Mouse (Mus musculus) ZHBTc4 (cell line): Measurements from ENCODE around the gene Exosc5.

ENCODE experiments used
- DNase-seq: peaks from one replicate; pipeline ENCODE4 v3.0.0-alpha.2; 2011; ENCODE audit warnings: low read depth, low spot score

Gene Exosc5

DNA sequence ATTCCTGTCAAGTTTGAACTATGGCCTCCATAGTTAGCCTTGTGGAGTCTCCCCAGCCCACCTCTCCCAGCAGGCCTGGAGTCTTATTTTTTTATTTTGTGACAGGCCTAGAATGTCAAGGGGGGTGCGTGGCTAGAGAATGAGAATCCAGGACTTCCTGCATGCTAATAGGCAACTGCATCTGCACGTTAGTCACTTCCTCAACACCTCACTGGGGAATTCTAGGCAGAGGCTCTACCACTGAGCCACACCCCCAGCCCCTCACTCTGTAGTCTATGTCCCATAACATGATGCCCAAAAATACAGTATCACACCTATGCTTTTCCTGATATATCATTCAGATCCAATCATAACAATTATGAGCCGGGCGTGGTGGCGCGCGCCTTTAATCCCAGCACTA lies 18.0 kb downstream of the Exosc5 start:
- DNase-seq: no peak

DNA sequence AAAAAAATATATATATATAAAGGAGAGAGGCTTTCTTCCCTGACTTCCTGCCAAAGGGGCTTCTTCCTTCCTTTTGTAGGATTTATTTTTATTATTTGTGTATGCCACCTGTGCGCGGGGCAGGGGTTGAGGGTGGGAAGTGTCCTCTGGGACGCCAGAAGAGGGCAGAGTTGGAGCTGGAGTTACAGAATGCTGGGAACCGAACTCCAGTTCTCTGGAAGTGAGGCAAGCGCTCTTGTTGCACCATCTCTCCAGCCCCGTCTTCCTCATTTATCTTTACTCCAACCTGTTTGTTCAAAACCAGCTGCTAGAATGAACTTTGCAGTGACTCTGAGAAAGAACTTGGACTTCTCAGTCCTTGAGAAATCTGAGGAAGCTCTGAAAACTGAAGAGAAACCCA lies 21.0 kb downstream of the Exosc5 start:
- DNase-seq: no peak

DNA sequence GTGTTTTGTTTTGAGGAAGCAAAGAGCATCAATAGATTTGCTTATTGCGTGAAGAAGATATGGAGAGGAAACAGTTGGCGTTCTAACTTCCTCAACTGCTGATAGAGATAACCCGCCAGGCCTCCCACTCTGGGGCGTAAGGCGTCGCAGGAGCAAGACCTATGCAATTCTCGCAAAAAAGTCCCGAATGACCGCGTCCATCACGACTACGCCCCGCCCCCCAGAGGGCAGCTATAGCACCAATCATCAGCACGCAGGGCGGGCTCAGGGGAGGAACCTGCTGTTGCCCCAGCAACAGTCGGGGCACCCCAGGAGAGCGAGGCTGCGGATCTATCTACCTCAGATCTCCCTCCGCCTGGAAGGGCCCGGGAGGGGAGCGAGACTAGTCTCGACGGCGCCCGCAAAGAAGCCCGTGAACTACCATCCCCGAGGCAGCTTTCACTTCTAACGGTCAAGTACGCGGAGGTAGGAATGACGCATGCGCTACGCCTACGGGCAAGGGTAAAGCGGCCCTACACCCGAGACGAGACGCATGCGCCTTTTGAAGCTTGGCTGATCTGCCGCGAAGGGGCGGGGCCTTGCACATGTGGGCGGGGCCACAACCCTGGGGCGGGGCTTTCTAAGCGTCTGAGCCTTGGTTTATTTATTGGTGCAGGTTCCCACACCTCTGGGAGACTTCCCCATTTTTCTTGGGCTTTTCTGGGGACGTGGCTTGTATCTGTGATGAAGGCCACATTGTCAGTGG lies 21.7 kb downstream of the Exosc5 start, which contains the start of gene B9d2:
TSS of gene B9d2 (plus strand) at position 267 of the 745 bp plus-strand sequence.
- DNase-seq: peak; percentile 98

DNA sequence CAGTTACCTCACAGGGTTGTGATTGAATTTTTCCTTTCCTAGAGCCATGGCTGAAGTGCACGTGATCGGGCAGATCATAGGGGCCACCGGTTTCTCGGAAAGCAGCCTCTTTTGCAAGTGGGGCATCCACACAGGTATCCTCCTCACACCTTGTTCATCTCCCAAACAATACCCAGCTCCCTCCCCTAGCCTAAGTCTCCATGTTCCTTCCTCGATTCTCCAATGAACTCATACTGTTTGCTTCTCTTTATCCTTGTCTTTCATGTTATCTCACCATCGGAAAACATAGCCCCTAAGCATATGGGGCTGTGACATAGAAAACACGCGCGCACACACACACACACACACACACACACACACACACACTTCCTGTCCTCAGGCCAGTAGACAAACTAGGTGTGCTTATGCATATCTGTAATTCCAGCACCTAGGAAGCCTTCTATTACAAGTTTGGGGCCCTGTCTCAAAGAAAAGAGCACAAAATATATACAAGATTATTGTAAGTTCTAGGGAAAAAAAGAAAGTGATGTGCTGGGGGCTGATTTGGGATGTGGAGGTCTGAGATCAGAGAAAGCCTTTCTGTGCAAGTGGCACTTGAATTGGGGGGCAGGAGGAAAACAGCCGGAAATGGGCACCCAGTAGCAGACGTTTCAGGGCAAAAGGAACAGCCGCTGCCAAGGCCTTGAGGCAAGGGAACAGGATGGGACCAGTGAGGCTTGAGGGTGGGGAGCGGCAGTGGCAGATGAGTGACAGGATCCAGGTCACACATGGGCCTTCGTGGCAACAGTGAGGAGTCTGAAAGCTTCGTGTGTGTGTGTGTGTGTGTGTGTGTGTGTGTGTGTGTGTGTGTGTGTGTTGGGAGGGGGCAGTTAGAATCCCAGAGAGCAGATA lies 22.6 kb downstream of the Exosc5 start:
- DNase-seq: no peak

DNA sequence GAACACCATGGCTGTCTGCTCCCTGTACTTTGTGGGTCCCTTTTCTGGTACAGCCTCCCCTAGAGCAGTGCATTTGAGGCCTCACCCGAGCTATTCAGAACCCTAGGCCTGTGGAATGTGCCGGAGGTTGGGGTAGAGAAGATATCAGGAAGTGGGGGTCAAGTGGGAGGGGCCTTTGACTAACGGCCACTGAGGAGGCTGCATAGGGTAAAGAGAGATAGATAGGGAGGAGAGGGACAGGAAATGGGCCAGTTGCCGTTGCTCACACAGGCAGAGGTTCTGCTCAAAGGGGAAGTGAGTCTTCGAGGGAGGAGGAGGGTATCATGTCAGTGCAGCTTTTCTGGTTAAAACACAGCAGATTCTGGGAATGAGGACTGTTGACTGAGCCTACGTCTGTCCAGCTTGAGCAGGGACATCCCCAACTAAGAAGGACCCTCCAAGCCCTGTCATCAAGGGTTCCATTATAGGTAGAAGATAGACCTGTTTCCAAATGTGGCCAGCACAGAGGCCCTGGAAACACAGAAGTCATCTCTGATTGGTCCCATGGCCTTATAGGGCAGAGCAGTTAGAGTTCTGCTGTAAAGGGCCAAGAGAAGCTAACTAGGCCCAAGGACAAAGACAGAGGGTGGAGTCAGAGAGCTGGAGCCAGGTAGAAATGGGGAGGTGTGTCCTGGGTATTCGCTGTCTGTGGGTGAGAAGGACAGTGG lies 24.7 kb downstream of the Exosc5 start:
- DNase-seq: no peak

DNA sequence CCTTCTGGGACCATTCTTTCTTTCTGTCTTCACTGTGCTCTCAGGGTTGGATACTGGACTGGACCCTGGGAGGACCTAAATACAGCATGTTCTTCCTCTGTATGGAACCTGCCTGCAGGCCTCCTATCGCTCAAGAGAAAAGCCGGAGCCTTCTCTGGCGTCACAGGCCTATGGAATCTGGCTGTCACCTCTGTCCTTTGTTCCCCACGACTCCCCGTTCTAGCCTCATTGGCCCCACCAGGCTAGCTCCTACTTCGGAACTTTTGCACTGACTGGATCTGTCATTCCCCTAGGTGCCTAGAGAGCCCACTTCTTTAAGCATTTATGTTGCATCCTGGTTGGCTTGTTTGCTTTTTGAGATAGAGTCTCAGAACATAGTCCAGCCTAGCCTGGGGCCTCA lies 25.7 kb downstream of the Exosc5 start:
- DNase-seq: no peak

DNA sequence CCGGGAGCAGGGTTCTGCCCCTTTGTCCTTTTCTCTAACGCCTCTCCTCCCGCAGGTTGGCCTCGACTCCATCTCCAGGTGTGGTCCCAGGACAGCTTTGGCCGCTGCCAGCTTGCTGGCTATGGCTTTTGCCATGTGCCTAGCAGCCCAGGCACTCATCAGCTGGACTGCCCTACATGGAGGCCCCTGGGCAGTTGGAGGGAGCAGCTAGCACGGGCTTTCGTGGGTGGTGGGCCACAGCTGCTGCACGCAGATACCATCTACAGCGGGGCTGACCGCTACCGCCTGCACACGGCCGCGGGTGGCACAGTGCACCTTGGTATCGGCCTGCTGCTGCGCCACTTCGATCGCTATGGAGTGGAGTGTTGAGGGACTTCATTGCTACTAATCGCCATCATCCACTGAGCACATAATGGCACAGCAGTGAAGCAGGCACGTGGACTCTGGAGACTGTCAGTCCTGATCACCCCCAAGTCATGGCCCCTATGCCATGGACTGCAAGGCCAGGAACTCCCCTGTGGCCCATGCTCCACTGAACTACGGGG lies 27.0 kb downstream of the Exosc5 start:
- no peak for DNase-seq

DNA sequence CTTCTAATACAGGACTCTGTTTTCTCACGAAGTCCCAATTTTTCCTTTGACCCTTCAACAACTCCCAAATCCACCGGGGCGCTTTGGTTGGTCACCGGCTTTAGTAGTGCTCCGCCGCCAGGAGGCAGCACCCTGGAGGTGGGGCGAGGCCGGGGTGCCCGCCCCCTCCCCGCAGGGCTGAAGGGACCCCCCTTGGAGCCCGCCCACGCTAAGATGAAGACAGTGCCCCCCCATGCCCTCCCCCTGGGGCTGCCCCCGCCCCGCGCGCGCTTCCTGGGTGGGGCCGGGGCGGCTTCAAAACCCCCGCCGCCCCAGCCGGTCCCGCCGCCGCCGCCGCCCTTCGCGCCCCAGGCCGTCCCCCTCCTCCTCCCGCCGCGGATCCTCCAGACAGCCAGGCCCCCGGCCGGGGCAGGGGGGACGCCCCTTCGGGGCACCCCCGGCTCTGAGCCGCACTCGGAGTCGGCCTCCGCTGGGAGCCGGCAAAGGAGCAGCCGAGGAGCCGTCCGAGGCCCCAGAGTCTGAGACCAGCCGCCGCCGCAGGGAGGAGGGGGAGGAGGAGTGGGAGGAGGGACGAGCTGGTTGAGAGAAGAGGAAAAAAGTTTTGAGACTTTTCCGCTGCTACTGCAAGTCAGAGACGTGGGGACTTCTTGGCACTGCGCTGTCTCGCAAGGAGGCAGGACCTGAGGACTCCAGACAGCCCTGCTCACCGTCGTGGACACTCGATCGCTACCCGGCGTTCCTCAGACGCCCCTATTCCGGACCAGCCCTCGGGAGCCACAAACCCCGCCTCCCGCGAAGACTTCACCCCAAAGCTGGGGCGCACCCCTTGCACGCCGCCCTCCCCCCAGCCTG lies 27.9 kb downstream of the Exosc5 start, which contains the start of gene Tgfb1:
TSS of gene Tgfb1 (plus strand) at position 323 of the 852 bp plus-strand sequence.
- DNase-seq: peak; percentile 85

DNA sequence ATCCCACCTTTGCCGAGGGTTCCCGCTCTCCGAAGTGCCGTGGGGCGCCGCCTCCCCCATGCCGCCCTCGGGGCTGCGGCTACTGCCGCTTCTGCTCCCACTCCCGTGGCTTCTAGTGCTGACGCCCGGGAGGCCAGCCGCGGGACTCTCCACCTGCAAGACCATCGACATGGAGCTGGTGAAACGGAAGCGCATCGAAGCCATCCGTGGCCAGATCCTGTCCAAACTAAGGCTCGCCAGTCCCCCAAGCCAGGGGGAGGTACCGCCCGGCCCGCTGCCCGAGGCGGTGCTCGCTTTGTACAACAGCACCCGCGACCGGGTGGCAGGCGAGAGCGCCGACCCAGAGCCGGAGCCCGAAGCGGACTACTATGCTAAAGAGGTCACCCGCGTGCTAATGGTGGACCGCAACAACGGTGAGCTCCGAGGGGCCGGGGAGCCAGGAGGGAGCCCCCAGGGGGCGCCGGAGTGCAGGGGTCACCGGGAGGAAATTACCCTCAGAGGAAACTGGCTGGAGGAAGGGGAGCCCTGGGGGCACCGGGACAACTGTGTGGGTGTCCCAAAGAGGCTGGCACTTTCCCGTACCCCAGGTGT lies 28.9 kb downstream of the Exosc5 start:
- DNase-seq: peak; percentile 43

DNA sequence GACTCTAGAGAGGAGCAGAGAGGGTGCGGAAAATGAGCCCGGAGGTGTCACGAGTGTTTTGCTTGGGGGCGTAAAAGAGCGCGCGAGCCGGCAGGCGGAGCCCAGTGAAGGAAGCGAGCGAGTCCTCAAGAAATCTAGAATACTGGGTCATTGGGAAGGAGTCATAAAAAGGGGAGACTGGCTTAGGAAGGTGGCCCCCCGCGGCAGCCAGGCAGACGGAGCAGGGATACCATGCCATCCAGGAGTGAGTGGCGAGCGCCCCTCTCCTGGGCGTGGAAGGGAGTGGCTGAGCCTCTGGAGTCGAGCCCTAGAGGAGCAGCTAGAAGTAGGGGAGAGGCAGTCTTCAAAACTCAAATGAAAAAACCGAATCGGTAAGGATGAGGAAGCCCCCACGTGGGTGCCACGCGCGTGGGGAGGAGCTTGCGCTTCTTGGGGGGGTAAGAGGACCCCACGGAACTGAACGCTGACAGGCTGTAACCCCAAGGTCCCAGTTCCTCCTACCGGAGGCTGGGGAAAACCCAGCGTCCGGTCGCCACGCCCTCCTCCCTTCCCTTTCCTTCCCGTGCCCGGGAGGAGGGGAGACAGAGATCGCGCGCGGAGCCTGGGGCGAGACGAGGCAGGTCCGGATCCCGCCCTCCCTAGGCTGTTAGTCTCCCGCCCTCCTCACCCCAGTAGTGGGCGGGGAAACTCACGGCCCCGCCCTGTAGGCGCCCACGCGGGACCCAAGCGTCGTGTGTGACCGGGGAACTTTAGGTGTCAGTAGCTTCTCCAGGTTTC lies 30.0 kb downstream of the Exosc5 start:
- peak; percentile 91 for DNase-seq

DNA sequence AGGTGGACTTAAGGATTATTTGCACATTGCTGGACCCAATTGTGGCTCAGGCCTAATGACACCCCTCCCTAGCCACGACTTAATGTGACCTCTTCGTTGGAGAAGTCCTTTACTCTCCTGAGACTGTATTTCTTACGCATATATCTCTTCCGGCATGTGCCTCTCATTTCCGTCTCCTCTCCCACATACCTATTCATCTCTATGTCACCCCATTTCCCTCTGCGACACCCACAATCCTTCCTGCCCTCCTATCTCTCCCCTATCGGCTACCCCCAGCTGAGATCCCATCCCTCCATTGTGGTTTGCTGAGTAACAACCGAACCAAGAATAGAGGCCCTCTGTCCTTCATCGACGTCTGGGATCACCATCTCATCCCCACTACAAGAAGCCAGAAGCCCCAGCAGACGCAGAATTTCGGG lies 30.6 kb downstream of the Exosc5 start:
- no peak for DNase-seq

DNA sequence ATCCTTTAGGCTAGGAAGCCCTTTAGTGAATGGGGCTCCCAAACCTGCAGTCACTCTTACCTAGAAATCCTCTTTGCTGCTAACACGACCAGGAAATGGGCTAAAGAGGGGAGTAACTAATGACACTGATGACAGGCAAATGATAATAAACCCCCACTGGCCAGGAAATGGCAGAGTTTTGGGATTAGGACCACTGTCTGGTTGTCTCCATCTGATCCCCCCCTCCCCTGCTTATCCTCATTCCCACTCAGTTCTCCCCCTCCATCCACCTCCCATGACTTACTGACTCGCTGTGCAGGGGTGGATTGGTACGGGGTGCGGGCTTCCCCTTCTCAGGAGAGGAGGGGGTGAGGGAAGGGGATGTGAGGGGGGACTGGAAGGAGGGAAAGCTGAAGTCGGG lies 31.1 kb downstream of the Exosc5 start:
- no peak for DNase-seq

DNA sequence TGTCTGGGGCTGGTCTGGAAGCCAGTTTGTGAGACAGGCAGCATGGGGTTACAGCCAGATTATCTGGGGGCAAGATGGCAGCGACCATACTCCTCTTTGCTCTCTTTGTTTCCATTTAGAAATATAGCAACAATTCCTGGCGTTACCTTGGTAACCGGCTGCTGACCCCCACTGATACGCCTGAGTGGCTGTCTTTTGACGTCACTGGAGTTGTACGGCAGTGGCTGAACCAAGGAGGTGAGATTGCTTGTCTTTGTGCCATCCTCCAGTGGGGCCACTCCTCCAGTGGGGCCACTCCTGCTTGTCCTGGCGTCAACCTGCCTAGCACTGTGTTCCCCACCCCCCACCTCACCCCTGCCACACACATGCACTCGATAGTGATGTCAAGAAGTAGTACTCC lies 35.1 kb downstream of the Exosc5 start:
- no peak for DNase-seq

DNA sequence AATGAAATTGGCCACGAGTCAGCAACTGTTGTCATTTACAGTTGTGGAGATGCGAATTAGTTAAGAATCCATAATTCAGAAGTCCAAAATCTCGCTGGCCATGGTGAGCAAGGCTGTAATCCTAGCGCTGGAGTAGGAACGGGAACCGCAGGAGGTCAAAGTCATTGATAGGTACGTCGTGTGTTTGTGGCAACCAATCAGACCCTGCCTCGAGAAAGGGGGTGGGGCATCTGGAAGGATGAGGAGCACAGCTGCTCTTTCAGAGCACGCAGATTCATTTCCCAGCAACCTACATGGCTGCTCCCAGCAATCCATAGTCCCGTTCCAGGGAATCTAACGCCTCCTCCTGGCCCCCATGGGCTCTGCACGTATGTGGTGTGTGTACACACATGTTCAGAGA lies 40.9 kb downstream of the Exosc5 start:
- peak; percentile 95 for DNase-seq

DNA sequence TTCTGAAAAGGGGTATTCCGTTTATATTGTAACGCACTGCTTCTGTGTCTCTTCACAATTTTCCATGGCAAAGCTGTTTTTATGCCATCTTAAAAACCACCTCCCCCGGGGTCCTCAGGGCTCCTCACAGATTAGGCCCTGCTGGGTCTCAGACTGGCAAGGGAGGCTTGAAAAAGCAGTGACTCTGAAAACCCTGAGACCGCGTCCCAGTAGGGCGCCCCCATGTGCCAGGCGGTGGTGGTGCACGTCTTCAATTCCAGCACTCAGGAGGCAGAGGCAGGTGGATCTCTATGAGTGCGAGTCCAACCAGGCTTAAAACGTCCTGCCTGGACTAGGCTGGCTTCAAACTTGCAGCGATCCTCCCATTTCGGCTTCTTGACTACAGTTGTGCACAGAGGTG lies 41.8 kb downstream of the Exosc5 start:
- DNase-seq: peak; percentile 83

DNA sequence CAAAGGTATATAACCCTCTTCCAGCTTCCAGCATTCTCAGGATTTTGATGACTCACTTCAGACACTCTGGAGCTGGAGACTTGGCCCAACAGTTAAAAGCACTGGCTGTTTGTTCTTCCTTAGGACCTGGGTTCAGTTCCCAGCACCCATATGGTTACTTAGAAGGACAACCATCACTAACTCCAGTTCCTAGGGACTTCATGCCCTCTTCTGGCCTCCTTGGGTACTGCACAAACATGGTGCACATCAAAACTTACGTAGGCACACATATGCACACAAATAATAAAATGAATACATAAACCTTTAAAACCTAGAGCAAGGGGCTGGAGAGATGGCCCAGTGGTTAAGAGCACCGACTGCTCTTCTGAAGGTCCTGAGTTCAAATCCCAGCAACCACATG lies 43.4 kb downstream of the Exosc5 start:
- DNase-seq: peak; percentile 58

DNA sequence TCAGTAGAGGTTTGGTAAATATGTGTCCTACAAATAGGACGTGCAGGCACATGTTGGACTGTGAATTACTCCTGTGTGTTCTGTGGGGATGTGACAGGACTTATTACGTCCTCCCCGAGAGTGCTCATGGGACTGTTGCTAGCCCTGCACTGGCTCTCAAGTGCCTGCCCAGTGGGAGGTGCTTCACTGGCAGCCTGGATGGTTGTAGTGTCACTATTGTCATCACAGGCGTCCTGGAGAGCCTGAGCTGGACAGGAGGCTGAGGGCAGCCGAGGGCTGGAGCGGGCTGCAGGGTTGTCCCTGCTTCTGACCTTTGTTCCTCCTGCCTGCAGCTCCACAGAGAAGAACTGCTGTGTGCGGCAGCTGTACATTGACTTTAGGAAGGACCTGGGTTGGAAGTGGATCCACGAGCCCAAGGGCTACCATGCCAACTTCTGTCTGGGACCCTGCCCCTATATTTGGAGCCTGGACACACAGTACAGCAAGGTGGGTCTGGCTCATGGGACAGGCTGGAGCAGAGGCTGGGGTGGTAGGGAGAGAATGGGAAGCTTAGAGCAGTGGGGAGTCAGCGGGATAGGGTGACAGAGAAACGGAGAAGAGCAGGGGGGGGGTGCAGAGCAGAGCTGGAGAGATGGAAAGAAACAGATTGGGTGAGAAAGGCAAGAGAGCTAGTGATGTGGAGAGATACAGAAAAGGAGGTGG lies 45.0 kb downstream of the Exosc5 start:
- no peak for DNase-seq

DNA sequence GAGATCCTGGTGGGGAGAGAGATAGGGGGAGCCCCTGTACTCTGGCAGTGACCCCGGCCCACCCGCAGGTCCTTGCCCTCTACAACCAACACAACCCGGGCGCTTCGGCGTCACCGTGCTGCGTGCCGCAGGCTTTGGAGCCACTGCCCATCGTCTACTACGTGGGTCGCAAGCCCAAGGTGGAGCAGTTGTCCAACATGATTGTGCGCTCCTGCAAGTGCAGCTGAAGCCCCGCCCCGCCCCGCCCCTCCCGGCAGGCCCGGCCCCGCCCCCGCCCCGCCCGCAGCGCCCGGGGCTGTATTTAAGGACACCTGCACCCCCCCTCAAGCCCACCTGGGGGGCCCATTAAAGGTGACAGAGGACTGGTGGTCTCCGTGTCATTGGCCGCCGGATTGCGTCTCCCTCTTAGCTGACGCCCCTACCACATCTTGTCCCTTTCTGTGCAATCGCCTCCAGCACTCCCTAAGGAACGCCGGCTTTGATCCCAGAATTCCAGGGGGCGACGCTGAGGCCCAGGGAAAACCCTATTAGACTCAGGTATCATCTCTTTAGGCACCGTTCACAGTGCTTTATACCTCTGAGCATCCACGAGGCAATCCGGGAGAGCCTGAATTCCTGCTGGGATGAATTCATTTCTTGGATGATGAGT lies 45.9 kb downstream of the Exosc5 start:
- DNase-seq: peak; percentile 59
